Mouse (Mus musculus): Measurements from ENCODE around the gene Cdk5r1.

Cdk5r1 gene

GRCm38 (mm10) chr11:80481409-80482050 is 4.7 kb downstream of the Cdk5r1 start:
- DNase-seq (ENCODE audit: low spot score): no peak

GRCm38 (mm10) chr11:80482347-80482746 is 5.5 kb downstream of the Cdk5r1 start:
- DNase-seq (ENCODE audit: low spot score): no peak

GRCm38 (mm10) chr11:80482921-80483320 is 6.1 kb downstream of the Cdk5r1 start:
- DNase-seq (ENCODE audit: low spot score): no peak

DNA sequence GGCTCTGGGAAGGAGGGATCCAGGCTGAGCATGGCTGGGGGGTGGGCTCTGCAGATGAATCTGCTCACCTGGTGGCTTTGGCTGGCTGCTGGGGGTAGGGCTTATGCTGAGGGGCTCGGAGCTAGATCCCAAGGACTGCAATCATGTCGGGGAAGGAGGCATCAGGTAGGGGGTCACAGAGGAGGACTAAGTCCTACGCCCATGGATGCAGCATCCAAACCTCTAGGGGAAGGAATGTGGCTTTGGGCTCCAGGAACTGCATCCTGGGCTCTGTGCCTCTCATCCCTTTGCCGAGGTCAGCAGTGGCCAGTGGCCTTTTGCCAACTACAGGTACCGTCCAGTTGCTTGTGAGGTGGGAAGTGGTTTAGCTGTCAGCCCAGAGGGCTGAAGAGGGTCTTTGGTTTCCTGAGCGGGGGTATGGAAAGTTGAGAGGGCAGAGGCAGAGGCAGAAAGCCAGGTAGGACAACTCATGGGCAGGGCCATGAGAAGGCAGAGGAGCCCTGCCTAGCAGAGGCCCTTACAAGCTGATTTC is 6.8 kb downstream of the Cdk5r1 start:
- DNase-seq (ENCODE audit: low spot score): no peak

GRCm38 (mm10) chr11:80484191-80484791 is 7.5 kb downstream of the Cdk5r1 start:
- DNase-seq (ENCODE audit: low spot score): peak; percentile 81

DNA sequence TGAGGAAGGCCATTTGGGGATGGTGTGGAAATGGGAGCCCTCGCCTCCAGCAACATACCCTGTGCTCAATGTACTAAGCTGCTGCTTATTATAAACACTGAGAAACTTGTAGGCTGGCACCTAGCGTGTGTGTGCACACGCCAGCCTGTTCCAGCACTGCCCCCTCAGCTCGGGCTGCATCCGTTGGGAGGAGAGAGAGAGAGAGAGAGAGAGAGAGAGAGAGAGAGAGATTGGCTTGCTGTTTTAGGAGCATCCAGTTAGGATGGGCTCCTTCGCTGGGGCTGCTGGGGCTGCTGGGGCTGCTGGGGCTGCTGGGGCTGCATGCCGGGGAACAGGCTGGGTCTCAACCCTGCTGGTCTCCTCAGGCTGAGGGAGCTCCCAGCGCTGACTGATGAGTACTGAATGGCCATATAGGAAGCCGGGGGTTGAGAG is 8.3 kb downstream of the Cdk5r1 start:
- peak; percentile 54 for DNase-seq (ENCODE audit: low spot score)

DNA sequence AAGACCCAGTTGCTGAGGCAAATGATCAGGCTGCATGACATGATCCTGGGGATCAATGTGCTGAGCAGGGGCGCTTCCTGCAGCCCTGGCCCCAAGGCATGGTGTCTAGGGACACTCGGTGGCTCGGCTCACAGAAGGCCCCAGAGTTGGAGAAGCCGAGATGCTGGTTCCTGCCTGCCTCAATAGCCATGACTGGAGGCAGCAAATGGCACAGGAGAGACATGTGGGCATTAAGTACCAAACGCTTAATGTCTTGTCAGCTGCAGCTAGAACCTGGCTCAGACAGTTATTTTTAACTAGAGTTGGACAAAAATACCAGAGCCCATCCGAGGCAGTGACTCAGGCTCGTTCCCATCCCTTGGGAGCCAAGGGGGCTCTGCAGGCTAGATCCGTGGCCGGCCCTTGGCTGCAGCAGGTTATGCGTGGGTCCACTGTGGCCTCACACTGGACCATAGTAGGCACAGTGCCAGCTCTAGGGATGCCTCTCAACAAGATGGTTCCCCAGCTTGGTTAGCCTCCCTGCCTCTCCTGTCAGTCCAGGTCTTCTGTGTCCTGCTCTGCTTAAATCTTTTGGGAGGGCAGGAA is 8.9 kb downstream of the Cdk5r1 start:
- no peak for DNase-seq (ENCODE audit: low spot score)

GRCm38 (mm10) chr11:80487904-80488587 is 11.2 kb downstream of the Cdk5r1 start:
- DNase-seq (ENCODE audit: low spot score): no peak

DNA sequence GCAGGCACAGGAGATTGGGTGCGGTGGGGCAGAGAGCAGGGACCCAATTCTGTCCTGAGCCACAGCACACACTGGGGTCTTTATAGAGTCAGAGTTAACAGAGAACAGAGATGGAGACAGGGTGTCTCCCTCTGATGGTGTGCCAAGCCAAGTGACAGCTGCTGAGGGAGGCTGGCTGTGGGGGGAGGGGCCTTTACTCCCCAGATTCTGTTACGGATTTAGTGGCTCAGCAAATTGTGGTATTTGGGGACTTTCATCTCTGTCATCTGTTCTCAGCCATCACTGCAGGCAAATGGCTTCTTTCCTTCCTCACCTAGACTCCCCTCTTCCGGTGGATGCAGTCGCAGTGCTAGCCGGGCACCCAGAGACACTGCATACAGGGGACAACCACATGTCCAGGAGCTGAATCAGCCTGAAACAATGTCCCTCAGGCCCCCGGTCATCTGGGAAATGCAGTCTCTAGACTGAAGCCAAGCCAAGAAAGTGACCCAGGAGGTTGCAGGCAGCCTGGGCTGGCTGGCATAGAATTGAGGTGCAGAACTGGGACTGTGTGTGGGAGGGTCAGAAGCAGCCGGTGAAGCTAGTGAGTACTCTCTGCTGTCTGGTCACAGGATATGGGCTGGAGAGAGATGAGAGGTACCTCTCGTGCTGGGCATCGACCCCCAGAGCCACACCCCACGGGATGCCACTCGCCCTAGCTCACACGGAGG is 12.5 kb downstream of the Cdk5r1 start:
- DNase-seq (ENCODE audit: low spot score): peak; percentile 88

DNA sequence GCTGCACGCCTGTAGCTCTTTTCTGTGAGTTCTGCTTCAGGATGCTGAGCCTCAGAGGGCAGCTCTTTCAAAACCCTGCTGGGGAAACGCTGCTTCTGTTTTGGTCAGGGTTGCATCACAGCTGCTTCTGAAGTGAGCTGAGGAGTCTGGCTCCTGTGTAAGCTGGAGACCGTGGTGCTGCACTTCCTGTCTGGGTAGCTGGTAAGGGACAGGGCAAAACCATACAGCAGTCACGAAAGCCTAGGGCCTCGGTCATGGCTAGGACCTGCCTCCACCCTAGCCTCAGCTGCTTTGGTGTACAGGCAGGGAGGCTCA is 13.0 kb downstream of the Cdk5r1 start:
- peak; percentile 65 for DNase-seq (ENCODE audit: low spot score)

DNA sequence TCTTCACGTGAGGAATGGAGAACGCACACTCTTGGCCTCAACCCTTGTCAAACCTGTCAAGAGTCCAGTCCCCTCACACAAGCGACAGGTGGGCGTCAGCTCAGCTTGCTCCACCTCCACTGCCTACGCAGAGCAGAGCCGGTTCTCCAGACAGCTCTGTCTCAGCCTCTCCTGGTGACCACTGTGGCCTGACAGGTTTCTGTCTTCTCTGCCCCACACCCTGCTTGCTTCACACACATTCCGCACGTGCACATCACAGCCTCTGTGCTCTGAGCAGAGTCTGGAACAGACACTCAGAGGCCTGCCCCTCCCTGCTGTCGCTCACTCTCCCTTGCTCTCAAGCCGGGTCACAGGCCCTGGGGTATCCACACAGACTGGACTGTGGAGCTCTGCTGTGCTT is 14.0 kb downstream of the Cdk5r1 start:
- DNase-seq (ENCODE audit: low spot score): no peak

DNA sequence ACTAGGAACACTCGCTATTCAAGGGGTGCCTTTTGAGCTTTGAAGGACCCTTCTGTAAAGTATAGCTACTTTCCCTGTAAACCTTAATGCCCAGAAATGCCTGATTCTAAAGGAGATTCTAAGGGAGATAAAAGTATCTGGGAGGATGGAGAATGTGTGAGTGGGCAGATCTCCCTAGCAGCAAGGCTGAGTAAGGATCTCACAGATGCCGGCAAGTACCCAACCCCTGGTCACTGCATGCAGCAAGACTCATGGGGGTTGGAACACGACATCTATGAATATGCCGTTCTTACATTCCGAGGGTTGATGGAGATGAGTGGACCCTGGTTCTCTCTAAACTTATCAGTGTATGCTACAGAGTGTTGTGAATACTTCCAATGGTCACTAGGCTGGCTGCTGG is 16.4 kb downstream of the Cdk5r1 start:
- DNase-seq (ENCODE audit: low spot score): no peak

DNA sequence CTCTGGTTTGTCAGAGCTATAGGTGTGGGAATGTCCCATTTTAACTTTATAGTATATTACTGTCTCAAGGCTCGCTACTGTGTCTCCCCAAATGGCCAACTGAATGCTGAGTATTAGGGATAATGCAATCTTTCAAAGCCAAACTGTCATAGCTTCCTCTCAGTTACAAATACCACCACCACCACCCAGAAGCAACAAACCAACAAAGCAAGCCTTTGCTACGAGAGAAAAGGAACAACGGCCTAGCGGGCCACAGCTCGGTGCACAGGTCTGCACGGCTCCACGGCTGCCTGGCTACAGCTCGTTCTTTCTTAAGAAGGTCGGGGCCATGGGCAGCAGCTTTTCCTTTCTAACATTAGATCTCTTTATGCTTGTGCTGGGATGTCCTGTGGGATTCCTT is 18.0 kb downstream of the Cdk5r1 start:
- no peak for DNase-seq (ENCODE audit: low spot score)

DNA sequence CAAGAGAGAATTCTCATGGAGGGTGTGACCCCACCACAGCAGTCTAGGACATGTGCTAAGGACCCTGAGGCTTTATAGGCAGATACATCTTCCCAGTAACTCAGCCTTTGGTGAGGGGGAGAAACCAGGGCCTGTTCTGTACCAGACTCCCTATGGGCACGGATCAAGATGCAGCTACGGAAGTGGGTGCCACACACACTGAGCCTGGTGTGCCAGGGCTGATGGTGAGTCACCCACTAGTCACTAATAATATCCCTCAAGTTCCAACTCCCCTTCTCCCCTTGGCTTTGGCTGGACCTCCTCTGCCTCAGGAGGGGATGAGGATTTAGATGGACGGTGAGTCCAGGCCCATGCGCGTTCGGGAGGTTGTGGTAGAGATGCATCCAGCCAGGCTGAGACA is 19.1 kb downstream of the Cdk5r1 start:
- no peak for DNase-seq (ENCODE audit: low spot score)

- DNase-seq (ENCODE audit: low spot score): no peak
Observed at GRCm38 (mm10) chr11:80496640-80497039, 19.8 kb downstream of the Cdk5r1 start.

GRCm38 (mm10) chr11:80497225-80497919 is 20.5 kb downstream of the Cdk5r1 start:
- no peak for DNase-seq (ENCODE audit: low spot score)

- no peak for DNase-seq (ENCODE audit: low spot score)
Observed at GRCm38 (mm10) chr11:80498328-80499070, 21.7 kb downstream of the Cdk5r1 start.

GRCm38 (mm10) chr11:80499550-80499952 is 22.7 kb downstream of the Cdk5r1 start:
- no peak for DNase-seq (ENCODE audit: low spot score)

DNA sequence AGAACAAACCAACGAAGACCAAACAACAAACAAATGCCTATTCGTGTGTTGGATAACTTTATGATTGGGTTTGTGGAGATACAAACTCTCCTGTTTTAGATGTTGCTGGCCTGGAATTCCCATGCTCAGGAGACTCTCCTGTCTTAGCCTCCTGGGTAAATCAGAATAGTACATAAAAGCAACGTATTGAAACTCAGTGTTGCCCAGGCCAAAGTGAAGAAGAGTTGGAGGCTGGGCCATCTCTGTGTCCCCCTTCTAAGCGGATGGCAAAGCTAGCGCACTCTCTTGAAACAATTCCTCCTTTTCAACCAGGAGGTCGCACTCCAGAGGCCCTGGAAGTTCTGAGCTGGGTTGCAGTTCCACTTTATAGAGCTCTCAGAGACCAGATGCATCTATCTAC is 26.5 kb downstream of the Cdk5r1 start:
- DNase-seq (ENCODE audit: low spot score): no peak

- DNase-seq (ENCODE audit: low spot score): peak; percentile 96
Observed at GRCm38 (mm10) chr11:80503726-80504452, 27.1 kb downstream of the Cdk5r1 start.

Measured in layer of hippocampus, adult 11-12 months (tissue).